Mouse (Mus musculus): ENCODE data around the gene Itgb6.

Itgb6 gene

GRCm38 (mm10) chr2:60612906-60613856, 109.3 kb downstream of the Itgb6 start:
- no peak for DNase-seq

- no peak for DNase-seq
Observed at GRCm38 (mm10) chr2:60611622-60612021, 110.8 kb downstream of the Itgb6 start.

- DNase-seq = no peak
Observed at GRCm38 (mm10) chr2:60609436-60610199, 112.8 kb downstream of the Itgb6 start.

- no peak for DNase-seq
Observed at GRCm38 (mm10) chr2:60607980-60608379, 114.5 kb downstream of the Itgb6 start.

GRCm38 (mm10) chr2:60601326-60601725, 121.1 kb downstream of the Itgb6 start:
- no peak for DNase-seq

- DNase-seq = no peak
Observed at GRCm38 (mm10) chr2:60600863-60601262, 121.6 kb downstream of the Itgb6 start.

GRCm38 (mm10) chr2:60583416-60583815, 139.0 kb downstream of the Itgb6 start:
- no peak for DNase-seq

GRCm38 (mm10) chr2:60554561-60554960, 167.9 kb downstream of the Itgb6 start:
- no peak for DNase-seq

- DNase-seq = no peak
Observed at GRCm38 (mm10) chr2:60552902-60553682, 169.4 kb downstream of the Itgb6 start, which contains the start of gene Pla2r1. TSS of gene Pla2r1 (minus strand) at chr2:60553308.

- no peak for DNase-seq
Observed at GRCm38 (mm10) chr2:60552177-60552901, 170.1 kb downstream of the Itgb6 start.

GRCm38 (mm10) chr2:60551673-60552072, 170.8 kb downstream of the Itgb6 start:
- DNase-seq = no peak

GRCm38 (mm10) chr2:60550521-60550920, 171.9 kb downstream of the Itgb6 start:
- DNase-seq = no peak

GRCm38 (mm10) chr2:60549851-60550250, 172.6 kb downstream of the Itgb6 start:
- DNase-seq = no peak

Measured in B cell, adult 2 months (primary cell).